13 mouse cellular contexts compared by ENCODE assay signal in genomic region chr8:125203016-125203415, GRCm38 (mm10).
"Had no signal": no experiment of that assay in that cellular context is flagged by ENCODE, and none has a peak within 500 bp of the region (broad histone marks: within the 10 kb centered on the region; RNA-seq: fewer than 3 reads in every experiment).

No protein-coding gene starts in this region.

- H3K27ac ChIP-seq: left cerebral cortex, adult 2 months; limb, embryonic 15.5 days; liver, embryonic 12.5 days; midbrain, embryonic 15.5 days; neural tube, embryonic 12.5 days had no signal

- H3K36me3 ChIP-seq: limb, embryonic 15.5 days; liver, embryonic 12.5 days; midbrain, embryonic 15.5 days; neural tube, embryonic 12.5 days had no signal

- H3K9ac ChIP-seq: limb, embryonic 15.5 days; liver, embryonic 12.5 days; lung, embryonic 14.5 days; midbrain, embryonic 15.5 days; neural tube, embryonic 12.5 days had no signal

- H3K4me1 ChIP-seq: limb, embryonic 15.5 days had no signal

- H3K9me3 ChIP-seq: limb, embryonic 15.5 days; liver, embryonic 12.5 days; midbrain, embryonic 15.5 days; neural tube, embryonic 12.5 days had no signal

- H3K27me3 ChIP-seq: midbrain, embryonic 15.5 days had no signal

- ATAC-seq: inflammation-experienced regulatory T-cells, adult 6 months; intestine, postnatal 0 days; liver, embryonic 12.5 days; midbrain, embryonic 15.5 days had no signal

- H3K4me3 ChIP-seq: left cerebral cortex, adult 2 months; limb, embryonic 15.5 days; liver, embryonic 12.5 days; midbrain, embryonic 15.5 days; neural tube, embryonic 12.5 days had no signal

- DNase-seq: lung, embryonic 14.5 days; lung, postnatal 10 days; lung, postnatal 4 days; right cerebral cortex, postnatal 14 days; thymus, postnatal 36 days had no signal

- H3K4me2 ChIP-seq: limb, embryonic 15.5 days; liver, embryonic 12.5 days; lung, embryonic 14.5 days; midbrain, embryonic 11.5 days; midbrain, embryonic 15.5 days; neural tube, embryonic 12.5 days had no signal
